In genomic region chr19:32755792-32756635, GRCm38 (mm10) we compare ENCODE assay signal across 8 mouse cellular contexts. TPM values are rescaled to one million over a fixed set of nuclear protein-coding genes. Genes with fewer than 3 reads are reported as not detected.
DNase-seq lines count a peak whose midpoint lies in the region; ATAC-seq and TF ChIP-seq lines count a peak whose summit lies in the region.

No protein-coding gene starts in this region.

- 0 out of 2 replicates have a peak, but pooled peaks cover 5% of the 10 kb centered on the region for H3K4me1 ChIP-seq in hindbrain, postnatal 0 days (ENCODE audit: insufficient read depth, low read length)
- peaks cover 31% of the 10 kb centered on the region for H3K4me1 ChIP-seq in megakaryocyte, embryonic 14.5 days

- peak overlapping the region; percentile 98 for H3K9ac ChIP-seq in hindbrain, postnatal 0 days (replicated peaks; ENCODE audit: low read length)

- ATAC-seq in hindbrain, postnatal 0 days, result peak; percentile 88

- H3K4me2 ChIP-seq in hindbrain, postnatal 0 days (ENCODE audit: low read depth, low read length), result peak overlapping the region; percentile 96

- peak; percentile 94 for DNase-seq in WW6 (ENCODE audit: low read depth, low spot score)
- DNase-seq in cerebellum, postnatal 4 days (ENCODE audit: low spot score in 2 of 2), result peak; percentile 84 to 95
- peak; percentile 98 for DNase-seq in gastrocnemius, adult 18-20 months (ENCODE audit: low spot score)
- peak; percentile 98 for DNase-seq in hindbrain, postnatal 0 days (ENCODE audit: low spot score)
- peak; percentile 95 to 98 for DNase-seq in left cerebral cortex, adult 8-10 months (ENCODE audit: low spot score in 2 of 2)
- peak; percentile 98 for DNase-seq in right cerebral cortex, postnatal 10 days (ENCODE audit: low spot score in 2 of 2)
- peak; percentile 95 for DNase-seq in urinary bladder, postnatal 25 days (ENCODE audit: low spot score)

- peak; percentile 27 for TF ChIP-seq CTCF in hindbrain, postnatal 0 days (IDR thresholded peaks at IDR 0.05; ENCODE audit: low read depth)

- no peaks in the 10 kb centered on the region for H3K27me3 ChIP-seq in hindbrain, postnatal 0 days (ENCODE audit: insufficient read depth, low read length)
- peaks cover 10% of the 10 kb centered on the region for H3K27me3 ChIP-seq in megakaryocyte, embryonic 14.5 days (replicated peaks)

- H3K4me3 ChIP-seq in hindbrain, postnatal 0 days (ENCODE audit: low read length), result peak overlapping the region; percentile 98
- peak overlapping the region; percentile 99 for H3K4me3 ChIP-seq in megakaryocyte, embryonic 14.5 days (replicated peaks)

- no peaks in the 10 kb centered on the region for H3K36me3 ChIP-seq in hindbrain, postnatal 0 days (ENCODE audit: insufficient read depth, low read length)
- H3K36me3 ChIP-seq in megakaryocyte, embryonic 14.5 days (replicated peaks; ENCODE audit: low read length), result peaks cover 3% of the 10 kb centered on the region

- H3K9me3 ChIP-seq in hindbrain, postnatal 0 days (ENCODE audit: low read length), result no peaks in the 10 kb centered on the region
- H3K9me3 ChIP-seq in megakaryocyte, embryonic 14.5 days, result no peaks in the 10 kb centered on the region

- WGBS in hindbrain, postnatal 0 days, result under 1% methylated on average over 52 of the region's 53 CpGs

- H3K27ac ChIP-seq in hindbrain, postnatal 0 days, result peak overlapping the region; percentile 99

RNA-seq across cellular contexts. Expression of gene Pten, which starts 1.3 kb away (rescaled TPM):
- 10 to 100 TPM; 28.4 to 32.2 TPM for total RNA-seq in gastrocnemius, adult 18-20 months (2021)
- 95.9 and 111 TPM in 2 replicates for total RNA-seq in hindbrain, postnatal 0 days (2014; rRNA removed)
- 13.3 and 14.7 TPM in 2 replicates for polyA plus RNA-seq in hindbrain, postnatal 0 days (2015; fragmentation: Nextera tagmentation; extraction: Ambion mirVana)
- total RNA-seq in left cerebral cortex, adult 8-10 months (2022), result 100 to 1,000 TPM; 130 to 149 (median 139) TPM
- polyA plus RNA-seq in megakaryocyte, embryonic 14.5 days (2012; ENCODE audit: insufficient read depth, low replicate concordance), result 7.1 and 17.5 TPM in 2 replicates

RNA-seq across cellular contexts. Expression of gene Atad1, which starts 16.4 kb away (rescaled TPM):
- 10 to 100 TPM; 54.6 to 58.7 TPM for total RNA-seq in gastrocnemius, adult 18-20 months (2021)
- 113 and 117 TPM in 2 replicates for total RNA-seq in hindbrain, postnatal 0 days (2014; rRNA removed)
- polyA plus RNA-seq in hindbrain, postnatal 0 days (2015; fragmentation: Nextera tagmentation; extraction: Ambion mirVana), result 116 and 118 TPM in 2 replicates
- 100 to 1,000 TPM in 2 of 4 experiments, 10 to 100 TPM in 2; 90.3 to 120 (median 103) TPM for total RNA-seq in left cerebral cortex, adult 8-10 months (2022)
- 2.4 TPM in 1 of 2 replicates, not detected in the other for polyA plus RNA-seq in megakaryocyte, embryonic 14.5 days (2012; ENCODE audit: insufficient read depth, low replicate concordance)

Comparison
In these comparisons a context has a peak if more than half of its experiments do, and no peak if none do; other contexts are left out.
1. Peak in every context shown above with its lines: DNase-seq, ATAC-seq, H3K4me3 ChIP-seq and H3K27ac ChIP-seq.